Mouse (Mus musculus) spleen, adult 2 months (tissue): Measurements from ENCODE around the gene Gbx2.

Source experiments
- CTCF ChIP-seq: fragments of 200-500 bp; IDR thresholded peaks from 2 replicates; pipeline ENCODE4 v1.5.1; 2011; ENCODE audit warnings: mild to moderate bottlenecking, inconsistent platforms; ENCODE audit not compliant: insufficient read depth, insufficient read length, insufficient replicate concordance; ENCODE audit errors: extremely low read depth
- POLR2A ChIP-seq: fragments of 200-500 bp; IDR thresholded peaks from 2 replicates; pipeline ENCODE4 v1.6.1; 2011; ENCODE audit warnings: low read depth, low read length, inconsistent platforms

- no peak for TF ChIP-seq CTCF
- TF ChIP-seq POLR2A, result no peak
These were observed 1.1 kb downstream of the Gbx2 start for GRCm38 (mm10) chr1:89929721-89930505.
